Mouse (Mus musculus) bone marrow macrophage, adult 2 months (primary cell): Measurements from ENCODE around the gene Dlat.

Source experiments
- CTCF ChIP-seq: IDR thresholded peaks from 2 replicates; pipeline ENCODE4 v1.5.1; 2012; ENCODE audit warnings: low read depth, mild to moderate bottlenecking, low read length, moderate library complexity
- POLR2A ChIP-seq: IDR thresholded peaks from 2 replicates; pipeline ENCODE4 v1.6.1; 2012; ENCODE audit warnings: mild to moderate bottlenecking, low read depth, low read length, borderline replicate concordance

DNA sequence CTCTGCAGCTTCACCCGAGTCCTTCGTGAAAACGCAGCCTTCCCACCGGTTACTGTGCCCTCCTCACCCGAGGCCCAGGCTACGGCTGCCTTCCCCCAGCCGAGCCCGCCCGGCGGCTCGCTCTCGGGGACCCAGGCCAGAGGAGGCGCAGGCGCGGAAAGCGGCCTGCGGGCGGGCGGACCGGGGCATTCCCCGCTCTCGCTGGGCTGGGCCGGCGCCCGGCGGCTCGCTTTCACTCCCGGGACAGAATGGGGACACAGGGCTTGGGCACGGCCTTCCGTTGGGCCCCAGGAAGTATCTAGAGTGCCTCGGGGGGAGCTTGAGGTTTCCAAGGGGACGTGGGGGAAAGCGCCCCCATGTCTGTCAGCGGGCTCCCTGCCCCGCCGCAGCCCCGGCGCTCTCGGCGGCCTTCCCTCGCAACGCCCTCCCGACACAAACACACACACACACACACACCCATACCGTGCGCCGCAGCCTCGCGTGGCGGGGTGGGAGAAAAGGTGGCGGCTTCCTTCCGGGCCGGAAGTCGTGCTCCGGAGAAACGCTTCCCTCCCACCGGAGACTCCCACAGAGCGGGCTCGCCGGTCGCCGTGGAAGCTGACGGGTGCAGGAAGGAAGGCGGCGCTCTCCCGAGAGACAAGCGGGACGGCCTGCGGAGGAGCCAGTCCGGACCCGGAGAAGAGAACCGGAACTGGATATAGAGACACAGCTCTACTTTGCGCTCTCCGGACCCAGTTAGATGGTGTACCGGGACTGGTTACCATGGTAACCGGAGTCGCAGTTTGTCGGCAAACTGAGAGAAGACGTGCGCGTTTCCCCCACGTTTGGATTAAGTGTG, 42.6 kb downstream of the Dlat start, which contains the start of the genes Pih1d2 and Nkapd1:
- 0 out of 2 replicates have a peak, but pooled peaks have one; percentile 49 for TF ChIP-seq POLR2A
- TF ChIP-seq CTCF: no peak
